ENCODE assay signal across 8 mouse cellular contexts in the genomic region with DNA sequence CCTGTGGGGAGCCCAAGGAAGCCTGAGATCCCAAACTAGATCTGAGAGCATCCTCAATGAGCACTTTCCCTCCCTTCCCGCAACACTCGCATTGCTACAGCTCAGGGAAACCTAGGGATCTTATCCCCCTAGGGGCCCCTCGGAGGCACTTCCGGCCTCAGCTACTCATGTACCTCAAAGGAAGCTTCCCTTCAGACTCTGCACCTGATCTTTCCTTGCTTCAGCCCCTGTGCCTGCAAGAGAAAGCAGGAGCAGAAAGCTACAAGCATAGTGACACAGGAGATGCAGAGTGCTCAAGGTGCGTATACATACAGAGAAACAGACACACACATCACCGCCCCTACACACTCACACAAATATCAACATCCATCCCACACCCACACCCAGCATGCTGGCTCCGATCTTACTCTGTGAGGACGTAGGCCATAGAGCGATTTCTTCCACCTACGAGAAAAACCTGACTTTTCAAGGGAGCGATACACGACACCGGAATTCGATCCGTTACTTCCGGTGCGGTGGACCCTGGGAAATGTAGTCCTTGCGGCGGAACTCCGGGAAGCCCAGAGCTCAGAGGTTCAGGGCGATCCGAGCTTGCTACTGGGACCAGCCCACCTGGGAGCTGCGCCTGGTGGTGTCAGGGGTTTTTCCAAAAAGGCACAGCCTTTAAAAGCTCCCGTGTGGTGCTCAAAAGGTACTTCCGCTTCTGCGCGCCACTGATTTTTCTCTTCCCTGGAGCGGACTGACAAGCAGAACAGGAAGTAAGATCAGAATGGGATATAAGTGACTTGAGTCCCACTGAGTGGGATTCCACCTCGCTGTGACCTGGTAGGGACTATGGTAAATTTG. TPM values are rescaled to one million over a fixed set of nuclear protein-coding genes. Genes with fewer than 3 reads are reported as not detected.
DNase-seq lines count a peak whose midpoint lies in the region; ATAC-seq lines count a peak whose summit lies in the region.

A gene (minus strand): TSS at position 489 of the 846 bp plus-strand sequence.

- peak; percentile 93 for ATAC-seq in megakaryocyte progenitor cell, adult 5-6 weeks (replicated peaks; ENCODE audit: poor library complexity)

- DNase-seq in adipocyte (ENCODE audit: low spot score) = peak; percentile 73
- DNase-seq in embryo, embryonic 10 days (ENCODE audit: low spot score) = peak; percentile 90
- peak; percentile 72 for DNase-seq in gastrocnemius, postnatal 10 days
- DNase-seq in induced T-regulatory cell, adult 2 months (ENCODE audit: low read depth) = peak; percentile 90
- peak; percentile 32 to 73 for DNase-seq in left cerebral cortex, adult 9 months (ENCODE audit: low spot score in 2 of 2)
- peak; percentile 69 for DNase-seq in right cerebral cortex, postnatal 14 days
- peak; percentile 67 to 75 for DNase-seq in urinary bladder, postnatal 36 days (ENCODE audit: low spot score in 2 of 2)

RNA-seq across cellular contexts. Expression of the gene that starts here (rescaled TPM):
- 1 to 10 TPM; 7.1 to 7.9 TPM for total RNA-seq in gastrocnemius, postnatal 10 days (2021)
- total RNA-seq in megakaryocyte progenitor cell, adult 5-6 weeks (2015) = 12.9 and 17.9 TPM in 2 replicates
- 11.4 and 14.4 TPM in 2 replicates for total RNA-seq in megakaryocyte progenitor cell, adult 5-6 weeks (2017)

Comparison
In these comparisons a context has a peak if more than half of its experiments do, and no peak if none do; other contexts are left out.
1. Peak in every context shown above with its lines: DNase-seq and ATAC-seq.